Mouse (Mus musculus) kidney, adult 2 months (tissue): Measurements from ENCODE around the gene Ccl20.

Experiments used
- CTCF ChIP-seq: fragments of 200-500 bp; conservative IDR thresholded peaks from 2 replicates; pipeline ENCODE4 v1.5.1; 2011; ENCODE audit warnings: low read depth, mild to moderate bottlenecking, control low read depth, low read length, moderate library complexity, mixed read lengths; ENCODE audit not compliant: insufficient read depth, insufficient read length
- POLR2A ChIP-seq: fragments of 200-500 bp; IDR thresholded peaks from one replicate; pipeline ENCODE4 v1.6.1; 2011; ENCODE audit warnings: low read depth, low read length, control low read depth

GRCm38 (mm10) chr1:83161658-83162057 lies 45.1 kb downstream of the Ccl20 start:
- no peak for TF ChIP-seq CTCF
- TF ChIP-seq POLR2A = no peak
